Mouse (Mus musculus): Measurements from ENCODE around the gene Plaur. TPM values are rescaled to one million over a fixed set of nuclear protein-coding genes. Genes with fewer than 3 reads are reported as not detected.
A peak's percentile ranks its signal among the peaks of the same experiment; 100 is the strongest.

Plaur gene
- polyA plus RNA-seq, 1 experiment = 56.5 TPM

DNA sequence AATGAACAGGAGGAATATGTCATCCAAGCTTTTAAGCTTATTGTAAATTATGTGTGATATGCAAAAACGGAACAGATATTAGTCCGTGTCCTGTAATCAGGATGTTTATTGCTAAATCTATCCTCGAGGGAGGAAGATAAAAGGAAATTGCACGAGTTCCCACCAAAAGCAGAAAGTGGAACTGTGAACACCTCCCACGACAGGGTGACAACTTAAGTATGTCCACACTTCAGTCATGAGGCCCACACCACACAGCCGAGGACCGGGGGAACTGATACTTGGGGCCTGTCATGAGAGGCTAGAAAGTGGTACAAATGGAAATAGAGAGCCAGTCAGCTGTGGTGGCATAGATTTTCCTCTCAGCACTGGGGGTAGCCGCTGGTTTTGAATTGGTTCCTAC lies 20.0 kb upstream of the Plaur start:
- peaks cover 36% of the 10 kb centered on the region for H3K27me3 ChIP-seq (replicated peaks)
- H3K9me3 ChIP-seq = no peaks in the 10 kb centered on the region; the same call in 1 of the 2 replicates
- H3K4me3 ChIP-seq (replicated peaks) = no peak overlapping the region
- no peak for TF ChIP-seq FLI1 (IDR thresholded peaks at IDR 0.05; ENCODE audit: low read length)
- TF ChIP-seq GATA1 (IDR thresholded peaks at IDR 0.05; ENCODE audit: borderline replicate concordance, low read length) = no peak
- H3K36me3 ChIP-seq (replicated peaks; ENCODE audit: low read length) = no peaks in the 10 kb centered on the region
- H3K4me1 ChIP-seq = peaks cover 4% of the 10 kb centered on the region; the same call in 1 of the 2 replicates

GRCm38 (mm10) chr7:24445266-24445926 lies 16.9 kb upstream of the Plaur start:
- Histone ChIP-seq H3K4me3 (replicated peaks) (peak overlapping the region; percentile 38), H3K36me3 (replicated peaks; ENCODE audit: low read length) (no peaks in the 10 kb centered on the region), H3K9me3 (no peaks in the 10 kb centered on the region; the same call in 1 of the 2 replicates)

DNA sequence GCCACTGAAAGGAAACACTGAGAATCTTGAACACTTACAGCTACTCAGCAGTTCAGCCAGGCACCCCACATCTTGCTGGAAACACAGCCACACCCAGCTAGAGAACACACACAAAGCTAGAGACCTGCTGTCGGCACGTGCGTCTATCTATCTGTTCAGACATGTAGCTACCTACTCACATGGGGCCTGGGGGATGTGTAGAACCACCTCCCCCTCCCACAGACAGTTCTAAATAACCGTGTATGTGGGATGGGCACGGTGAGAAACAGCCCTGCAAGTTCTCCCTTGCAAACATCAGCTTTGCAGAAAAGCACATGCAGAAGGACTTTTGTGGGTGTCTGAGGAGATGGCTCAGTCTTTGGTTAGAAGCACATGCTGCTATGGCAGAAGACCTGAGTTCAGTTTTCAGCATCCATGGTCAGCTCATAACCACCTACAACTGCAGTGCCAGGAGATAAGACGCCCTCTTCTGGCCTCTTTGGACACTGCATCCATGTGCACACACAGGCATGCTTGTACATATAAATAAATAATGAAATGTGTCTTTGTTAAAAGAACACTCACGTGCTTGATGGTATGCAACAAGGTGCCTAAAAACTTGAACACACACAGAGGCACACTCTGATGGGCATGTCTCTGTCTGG lies 15.5 kb upstream of the Plaur start:
- no peak overlapping the region for H3K4me3 ChIP-seq (replicated peaks)
- no peaks in the 10 kb centered on the region for H3K36me3 ChIP-seq (replicated peaks; ENCODE audit: low read length)
- peaks cover 50% of the 10 kb centered on the region for H3K27me3 ChIP-seq (replicated peaks)
- peaks cover 8% of the 10 kb centered on the region; the same call in 1 of the 2 replicates for H3K4me1 ChIP-seq
- TF ChIP-seq GATA1 (IDR thresholded peaks at IDR 0.05; ENCODE audit: borderline replicate concordance, low read length) = no peak
- H3K9me3 ChIP-seq = no peaks in the 10 kb centered on the region; the same call in 1 of the 2 replicates

More at GRCm38 (mm10) chr7:24445266-24445926, 16.9 kb upstream of the Plaur start:
- H3K4me1 ChIP-seq = peaks cover 8% of the 10 kb centered on the region; the same call in 1 of the 2 replicates
- TF ChIP-seq GATA1 (IDR thresholded peaks at IDR 0.05; ENCODE audit: borderline replicate concordance, low read length) (no peak), FLI1 (IDR thresholded peaks at IDR 0.05; ENCODE audit: low read length) (no peak)
- peaks cover 39% of the 10 kb centered on the region for H3K27me3 ChIP-seq (replicated peaks)

DNA sequence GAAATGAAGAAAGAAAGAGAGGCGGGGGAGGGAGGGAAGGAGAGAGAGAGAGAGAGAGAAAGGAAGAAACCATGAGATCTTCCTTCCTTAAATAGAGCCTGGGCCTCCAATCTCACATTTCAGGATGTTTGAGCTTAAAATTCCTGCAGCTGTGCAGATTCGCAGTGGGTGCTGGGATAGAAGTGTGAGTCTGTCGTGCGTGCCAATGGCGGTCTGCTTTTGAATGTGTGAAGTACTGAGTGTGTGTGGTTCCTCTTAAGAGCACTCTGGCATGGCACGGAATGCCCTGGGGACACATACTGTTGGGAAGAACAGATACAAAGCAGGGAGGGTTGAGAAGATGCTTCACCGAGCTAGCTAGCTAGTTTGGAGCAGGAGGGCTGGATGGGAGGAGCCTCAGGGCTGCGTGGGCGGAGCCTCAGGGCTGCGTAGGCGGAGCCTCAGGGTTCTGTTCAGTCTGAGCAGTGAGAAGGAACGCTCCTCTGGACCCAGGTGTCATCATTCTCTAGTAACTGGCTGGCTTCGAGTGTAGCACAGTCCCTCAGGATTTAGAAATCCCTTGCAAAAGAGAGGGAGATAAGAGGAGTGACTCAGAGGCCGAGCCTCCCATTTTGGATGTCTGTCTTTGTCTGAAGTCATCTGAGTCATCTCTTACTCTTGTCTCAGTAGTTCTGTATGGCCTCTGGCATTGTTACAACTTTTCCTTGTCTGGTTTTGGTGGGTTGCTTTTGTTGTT lies 13.3 kb upstream of the Plaur start:
- no peak for TF ChIP-seq GATA1 (IDR thresholded peaks at IDR 0.05; ENCODE audit: borderline replicate concordance, low read length)
- no peak overlapping the region for H3K4me3 ChIP-seq (replicated peaks)
- no peaks in the 10 kb centered on the region for H3K36me3 ChIP-seq (replicated peaks; ENCODE audit: low read length)
- no peaks in the 10 kb centered on the region; the same call in 1 of the 2 replicates for H3K9me3 ChIP-seq
- peaks cover 8% of the 10 kb centered on the region; the same call in 1 of the 2 replicates for H3K4me1 ChIP-seq
- peaks cover 60% of the 10 kb centered on the region for H3K27me3 ChIP-seq (replicated peaks)

GRCm38 (mm10) chr7:24450585-24451017 lies 11.7 kb upstream of the Plaur start:
- no peaks in the 10 kb centered on the region for H3K36me3 ChIP-seq (replicated peaks; ENCODE audit: low read length)
- H3K4me1 ChIP-seq = peaks cover 5% of the 10 kb centered on the region; the same call in 1 of the 2 replicates
- no peaks in the 10 kb centered on the region; the same call in 1 of the 2 replicates for H3K9me3 ChIP-seq
- H3K27me3 ChIP-seq (replicated peaks) = peaks cover 70% of the 10 kb centered on the region
- peak overlapping the region; percentile 42 for H3K4me3 ChIP-seq (replicated peaks)
- TF ChIP-seq GATA1 (IDR thresholded peaks at IDR 0.05; ENCODE audit: borderline replicate concordance, low read length) = no peak
- TF ChIP-seq FLI1 (IDR thresholded peaks at IDR 0.05; ENCODE audit: low read length) = no peak

GRCm38 (mm10) chr7:24451855-24452311 lies 10.4 kb upstream of the Plaur start, which contains the start of gene Irgc1:
TSS of gene Irgc1 (minus strand) at chr7:24452297.
- no peak within 1 kb of the TSS for H3K4me3 ChIP-seq (replicated peaks)
- no peaks in the 10 kb centered on the region for H3K36me3 ChIP-seq (replicated peaks; ENCODE audit: low read length)
- TF ChIP-seq GATA1 (IDR thresholded peaks at IDR 0.05; ENCODE audit: borderline replicate concordance, low read length) = no peak
- no peak for TF ChIP-seq FLI1 (IDR thresholded peaks at IDR 0.05; ENCODE audit: low read length)
- H3K27me3 ChIP-seq (replicated peaks) = peaks cover 74% of the 10 kb centered on the region
- H3K9me3 ChIP-seq = no peaks in the 10 kb centered on the region; the same call in 1 of the 2 replicates
- peaks cover 4% of the 10 kb centered on the region; the same call in 1 of the 2 replicates for H3K4me1 ChIP-seq

GRCm38 (mm10) chr7:24454199-24454598 lies 8.1 kb upstream of the Plaur start:
- Histone ChIP-seq H3K4me1 (peaks cover 17% of the 10 kb centered on the region), H3K9me3 (no peaks in the 10 kb centered on the region), H3K4me3 (replicated peaks) (no peak overlapping the region), H3K27me3 (replicated peaks) (peaks cover 80% of the 10 kb centered on the region), H3K36me3 (replicated peaks; ENCODE audit: low read length) (no peaks in the 10 kb centered on the region)
- TF ChIP-seq GATA1 (IDR thresholded peaks at IDR 0.05; ENCODE audit: borderline replicate concordance, low read length) = no peak
- TF ChIP-seq FLI1 (IDR thresholded peaks at IDR 0.05; ENCODE audit: low read length) = no peak

- peaks cover 83% of the 10 kb centered on the region for H3K27me3 ChIP-seq (replicated peaks)
- no peak for TF ChIP-seq FLI1 (IDR thresholded peaks at IDR 0.05; ENCODE audit: low read length)
- no peak for TF ChIP-seq GATA1 (IDR thresholded peaks at IDR 0.05; ENCODE audit: borderline replicate concordance, low read length)
- peaks cover 26% of the 10 kb centered on the region for H3K4me1 ChIP-seq
- no peaks in the 10 kb centered on the region for H3K36me3 ChIP-seq (replicated peaks; ENCODE audit: low read length)
- H3K4me3 ChIP-seq (replicated peaks) = no peak overlapping the region
- no peaks in the 10 kb centered on the region for H3K9me3 ChIP-seq
Measured at GRCm38 (mm10) chr7:24455726-24456125, 6.6 kb upstream of the Plaur start.

DNA sequence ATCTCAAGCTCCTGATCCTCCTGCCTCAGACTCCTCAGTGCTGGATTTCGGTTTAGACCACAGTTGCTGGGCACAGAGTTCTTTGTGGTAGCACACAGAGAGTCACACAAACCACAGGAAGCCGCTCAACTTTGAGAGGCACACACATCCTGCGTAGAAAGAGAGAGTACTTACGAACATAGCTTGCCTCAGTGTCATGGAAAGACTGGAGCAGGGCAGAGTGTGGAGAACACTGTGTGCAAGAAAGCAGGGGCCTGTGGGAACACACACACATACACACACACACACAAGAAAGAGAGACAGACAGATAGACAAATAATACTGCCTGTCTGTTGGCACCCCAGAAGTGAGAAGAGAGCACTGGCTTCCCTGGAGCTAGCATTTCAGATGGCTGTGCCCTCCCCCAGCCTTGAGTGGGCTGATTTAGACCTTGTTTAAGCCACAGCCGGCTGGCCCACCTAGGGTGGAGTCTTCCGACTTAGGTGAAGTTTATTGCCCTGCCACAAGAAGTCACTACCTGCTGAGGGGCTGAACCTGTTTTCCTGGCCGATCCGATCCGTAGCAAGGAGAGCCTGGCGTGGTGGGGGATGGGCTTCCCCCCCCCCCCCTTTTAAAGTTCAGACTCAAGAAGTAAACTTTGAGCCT lies 4.4 kb upstream of the Plaur start:
- Histone ChIP-seq H3K4me3 (replicated peaks) (peak overlapping the region; percentile 72), H3K27me3 (replicated peaks) (peaks cover 83% of the 10 kb centered on the region), H3K36me3 (replicated peaks; ENCODE audit: low read length) (no peaks in the 10 kb centered on the region), H3K4me1 (peaks cover 42% of the 10 kb centered on the region), H3K9me3 (no peaks in the 10 kb centered on the region)
- TF ChIP-seq GATA1 (IDR thresholded peaks at IDR 0.05; ENCODE audit: borderline replicate concordance, low read length) (no peak), FLI1 (IDR thresholded peaks at IDR 0.05; ENCODE audit: low read length) (no peak)
